Mouse (Mus musculus) effector memory CD4-positive, alpha-beta T cell, adult 7 months (primary cell): ENCODE results near the gene Ccdc8. TPM values are rescaled to one million over a fixed set of nuclear protein-coding genes. Genes with fewer than 3 reads are reported as not detected.

ENCODE experiments used
- polyA plus RNA-seq: library from polyadenylated mRNA; unstranded; fragments of 100-300 nt; shearing (Covaris generic); gene quantifications from one replicate; pipeline ENCODE4 v1.2.1, GENCODE M21; 2017

Gene Ccdc8
- polyA plus RNA-seq = 0.11 TPM

DNA sequence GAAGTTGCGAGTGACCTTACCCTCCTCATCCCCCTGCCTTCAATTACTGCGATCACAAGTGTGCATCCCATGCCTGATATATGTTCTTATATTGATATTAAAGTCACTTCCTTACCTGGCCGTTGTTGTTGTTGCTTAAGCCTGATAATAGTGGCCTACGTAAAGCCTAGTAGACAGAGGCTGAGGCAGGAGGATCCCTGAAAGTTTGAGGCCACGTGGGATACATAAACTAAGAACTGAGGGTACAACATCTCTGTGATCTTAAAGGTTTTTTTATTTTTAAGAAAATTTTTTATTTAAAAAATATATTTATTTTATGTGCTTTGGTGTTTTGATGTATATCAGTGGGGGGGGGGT, at the start of gene Ccdc8:
TSS of gene Ccdc8 (plus strand) at position 258 of the 357 bp plus-strand sequence.

DNA sequence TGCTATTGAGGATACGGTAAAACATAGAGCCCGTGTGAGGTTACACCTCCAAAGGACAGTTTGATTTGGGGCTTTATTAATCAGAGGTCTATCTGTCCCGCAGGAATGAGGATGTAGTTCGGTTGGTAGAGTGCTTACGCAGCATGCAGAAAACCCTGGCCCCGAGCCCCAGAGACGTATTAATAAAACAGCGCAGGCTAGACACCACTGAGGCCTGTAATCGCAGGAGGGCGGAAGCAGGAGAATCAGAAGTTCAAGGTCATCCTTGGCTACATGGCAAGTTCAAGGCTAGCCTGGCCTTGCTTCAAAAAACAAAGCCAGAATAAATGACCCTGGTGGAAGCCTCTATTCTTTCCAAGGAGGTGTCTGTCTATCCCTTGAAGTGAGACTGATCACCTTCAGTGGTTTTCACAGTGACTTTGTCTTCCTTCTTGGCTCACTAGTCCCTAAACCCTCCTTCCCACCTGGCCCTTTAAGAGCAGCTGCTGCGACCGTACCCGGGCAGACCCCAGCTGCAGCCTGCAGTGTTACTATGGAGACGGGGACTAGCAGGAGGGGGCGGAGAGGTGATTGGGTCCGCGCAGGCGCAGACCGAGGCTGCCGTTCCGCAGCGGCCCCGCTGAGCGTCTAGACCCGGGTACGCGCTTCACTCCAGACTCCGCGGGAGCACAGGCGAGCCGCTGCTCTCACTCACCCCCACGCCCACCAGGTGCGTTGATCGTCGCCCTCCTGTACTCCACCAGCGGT, 48.3 kb upstream of the Ccdc8 start, which contains the start of gene Pnmal2:
TSS of gene Pnmal2 (plus strand) at position 622 of the 747 bp plus-strand sequence.

DNA sequence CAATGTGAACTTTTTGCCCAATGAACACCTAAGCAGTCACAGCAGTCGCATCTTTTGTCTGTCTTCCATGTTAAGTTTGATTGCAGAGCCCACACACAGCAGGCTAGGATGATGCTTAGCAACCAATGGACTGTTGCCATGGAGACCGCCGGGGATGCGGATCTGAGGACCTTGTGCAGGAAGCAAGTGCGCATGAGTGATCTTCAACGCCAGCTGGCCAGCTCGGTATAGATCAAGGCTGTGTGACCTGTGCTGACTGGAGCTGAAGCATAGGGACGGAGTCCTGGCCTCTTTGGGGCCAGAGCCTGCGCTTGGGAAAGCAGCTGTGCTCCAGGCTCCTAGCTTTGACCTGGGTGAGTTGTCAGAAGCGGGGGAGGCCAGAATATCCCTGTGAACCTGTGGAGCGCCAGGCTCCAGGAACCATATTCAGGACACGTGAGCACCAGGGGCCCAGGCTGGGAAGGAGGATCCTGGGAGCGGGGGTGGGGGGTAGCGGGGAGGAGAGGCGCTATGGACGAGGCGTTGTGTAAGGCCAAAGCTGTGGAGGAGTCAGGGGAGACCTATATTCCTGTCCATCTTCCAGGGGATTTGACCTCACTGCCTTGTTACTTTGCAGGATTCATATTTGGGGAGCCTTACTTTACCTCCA, 32.8 kb upstream of the Ccdc8 start, which contains the start of gene Pnmal1:
TSS of gene Pnmal1 (plus strand) at position 141 of the 649 bp plus-strand sequence.

DNA sequence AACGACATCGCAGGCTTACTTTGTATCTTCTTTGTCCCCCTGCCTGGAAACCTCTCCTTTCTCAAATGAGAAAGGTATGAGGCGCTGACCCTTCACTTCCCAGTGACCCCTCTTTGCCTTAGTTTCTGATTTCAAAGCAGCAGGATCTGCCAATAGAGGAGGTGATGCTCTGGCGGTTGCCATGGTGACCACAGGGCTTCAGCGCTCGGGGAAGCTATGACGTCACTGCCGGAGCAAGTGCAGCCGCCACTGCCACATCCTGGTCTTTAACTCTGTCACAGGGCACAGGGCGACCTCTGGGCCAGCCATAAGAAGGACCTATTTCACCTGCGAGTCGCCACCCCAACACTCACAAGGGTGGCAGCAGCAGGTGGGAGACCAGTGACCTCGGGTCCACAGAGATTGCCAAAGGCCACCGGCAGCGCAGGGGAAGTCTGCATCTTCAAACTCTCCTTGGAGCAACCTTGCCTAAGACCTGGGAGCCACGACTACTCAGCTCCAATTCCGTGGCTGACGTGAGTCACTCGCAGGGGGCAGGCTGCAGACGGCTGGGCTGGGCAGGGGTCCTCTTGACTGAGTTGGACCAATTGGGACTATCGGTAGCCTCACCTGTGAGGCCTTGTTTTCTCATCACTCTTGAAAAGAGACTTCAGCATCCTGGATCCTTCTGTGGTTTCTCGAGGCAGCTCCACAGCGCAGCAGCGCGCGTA, 9.5 kb upstream of the Ccdc8 start, which contains the start of gene Gm42372:
TSS of gene Gm42372 (plus strand) at position 228 of the 710 bp plus-strand sequence.

DNA sequence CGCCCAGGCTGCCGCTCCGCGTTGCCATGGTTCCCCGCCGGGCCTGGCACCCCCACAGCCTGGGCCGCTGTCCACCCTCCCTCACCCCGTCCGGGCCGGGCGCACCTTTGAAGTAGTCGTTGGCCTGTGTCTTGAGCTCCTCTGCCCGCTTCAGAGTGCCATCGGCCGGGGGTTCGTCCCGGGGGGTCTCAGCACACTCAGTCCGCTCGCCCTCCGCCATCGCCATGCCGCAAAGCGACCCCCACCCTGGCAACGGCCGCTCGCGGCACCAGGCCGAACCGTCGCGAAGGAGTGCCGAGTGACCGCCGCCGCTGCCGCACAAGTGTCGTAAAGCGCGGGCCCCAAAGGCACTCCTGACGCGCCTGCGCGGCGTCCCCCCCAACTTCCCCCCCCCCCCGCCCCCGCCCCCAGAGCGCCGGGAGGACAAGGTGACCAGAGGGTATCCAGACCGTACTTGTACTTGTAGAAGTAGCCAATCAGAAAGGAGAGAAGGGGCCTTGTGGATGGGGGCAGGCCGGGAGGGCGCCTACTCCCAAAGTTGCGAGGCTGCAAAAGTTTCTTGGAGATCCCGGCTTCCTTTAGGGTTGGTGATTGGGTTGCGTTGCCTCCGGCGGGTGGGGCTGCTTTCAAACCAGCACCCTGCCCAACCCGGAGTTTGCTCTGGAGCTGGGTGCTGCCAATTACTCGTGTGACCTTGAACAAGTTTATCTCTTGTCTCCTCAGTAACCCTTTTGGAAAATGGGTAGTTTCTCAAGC, 35.3 kb downstream of the Ccdc8 start, which contains the start of gene Ppp5c:
TSS of gene Ppp5c (minus strand) at position 337 of the 756 bp plus-strand sequence.

Other genes with a start within 250 kb of the Ccdc8 start
- gene Slc1a5, start 211.4 kb upstream of the Ccdc8 start, polyA plus RNA-seq = 321 TPM
- 64.8 TPM for gene Strn4, start 176.8 kb upstream of the Ccdc8 start, polyA plus RNA-seq
- 26.4 TPM for gene Fkrp, start 176.0 kb upstream of the Ccdc8 start, polyA plus RNA-seq
- 121 TPM for gene Prkd2, start 149.8 kb upstream of the Ccdc8 start, polyA plus RNA-seq
- 0.41 TPM for gene Dact3, start 117.4 kb upstream of the Ccdc8 start, polyA plus RNA-seq
- gene Gng8, start 100.9 kb upstream of the Ccdc8 start, polyA plus RNA-seq = not detected
- gene Ptgir, start 86.2 kb upstream of the Ccdc8 start, polyA plus RNA-seq = not detected
- gene Calm3, start 68.6 kb upstream of the Ccdc8 start, polyA plus RNA-seq = 77.0 TPM
- 0.27 TPM for gene Pnmal2, start 48.0 kb upstream of the Ccdc8 start, polyA plus RNA-seq
- 0.24 TPM for gene Pnmal1, start 33.0 kb upstream of the Ccdc8 start, polyA plus RNA-seq
- 1.4 TPM for gene Gm42372, start 9.6 kb upstream of the Ccdc8 start, polyA plus RNA-seq
- 69.3 TPM for gene Ppp5c, start 35.2 kb downstream of the Ccdc8 start, polyA plus RNA-seq
- gene Hif3a, start 69.7 kb downstream of the Ccdc8 start, polyA plus RNA-seq = 0.43 TPM
- 0.91 TPM for gene Psg16, start 81.3 kb downstream of the Ccdc8 start, polyA plus RNA-seq
- gene Ceacam3, start 157.6 kb downstream of the Ccdc8 start, polyA plus RNA-seq = not detected
- not detected for gene Psg29, start 210.8 kb downstream of the Ccdc8 start, polyA plus RNA-seq